Mouse (Mus musculus): ENCODE data around the gene Cyth4. TPM values are rescaled to one million over a fixed set of nuclear protein-coding genes. Genes with fewer than 3 reads are reported as not detected.

Cyth4 gene
- total RNA-seq, 2 experiments from 2014 or later: 8.0 to 9.9 TPM

- no peak for DNase-seq (ENCODE audit: low spot score in 2 of 2)
Measured at GRCm38 (mm10) chr15:78583352-78583751, 13.5 kb upstream of the Cyth4 start.

- DNase-seq (ENCODE audit: low spot score in 2 of 2): no peak
Measured at GRCm38 (mm10) chr15:78585404-78585803, 11.4 kb upstream of the Cyth4 start.

GRCm38 (mm10) chr15:78587050-78587994, 9.5 kb upstream of the Cyth4 start:
- peak; percentile 90 to 92 for DNase-seq (ENCODE audit: low spot score in 2 of 2)

- DNase-seq (ENCODE audit: low spot score in 2 of 2): no peak
Measured at GRCm38 (mm10) chr15:78588049-78588448, 8.8 kb upstream of the Cyth4 start.

GRCm38 (mm10) chr15:78588900-78589299, 7.9 kb upstream of the Cyth4 start:
- DNase-seq (ENCODE audit: low spot score in 2 of 2): no peak

- no peak for DNase-seq (ENCODE audit: low spot score in 2 of 2)
Measured at GRCm38 (mm10) chr15:78589936-78590335, 6.9 kb upstream of the Cyth4 start.

- no peak for DNase-seq (ENCODE audit: low spot score in 2 of 2)
Measured at GRCm38 (mm10) chr15:78590785-78591184, 6.1 kb upstream of the Cyth4 start.

- DNase-seq (ENCODE audit: low spot score in 2 of 2): no peak
Measured at GRCm38 (mm10) chr15:78591680-78592451, 5.0 kb upstream of the Cyth4 start.

GRCm38 (mm10) chr15:78592452-78592968, 4.3 kb upstream of the Cyth4 start:
- no peak for DNase-seq (ENCODE audit: low spot score in 2 of 2)

- DNase-seq (ENCODE audit: low spot score in 2 of 2): no peak
Measured at GRCm38 (mm10) chr15:78593896-78594425, 2.9 kb upstream of the Cyth4 start.

- DNase-seq (ENCODE audit: low spot score in 2 of 2): no peak
Measured at GRCm38 (mm10) chr15:78594831-78595230, 2.0 kb upstream of the Cyth4 start.

- no peak for DNase-seq (ENCODE audit: low spot score in 2 of 2)
Measured at GRCm38 (mm10) chr15:78595468-78595867, 1.4 kb upstream of the Cyth4 start.

- DNase-seq (ENCODE audit: low spot score in 2 of 2): no peak
Measured at GRCm38 (mm10) chr15:78596504-78596903, 343 bp upstream of the Cyth4 start.

- peak in 1 of 2 experiments; percentile 57 for DNase-seq (ENCODE audit: low spot score in 2 of 2)
Measured at GRCm38 (mm10) chr15:78597729-78598128, 882 bp downstream of the Cyth4 start.

- DNase-seq (ENCODE audit: low spot score in 2 of 2): no peak
Measured at GRCm38 (mm10) chr15:78599124-78599523, 2.3 kb downstream of the Cyth4 start.

GRCm38 (mm10) chr15:78599529-78600193, 2.8 kb downstream of the Cyth4 start:
- no peak for DNase-seq (ENCODE audit: low spot score in 2 of 2)

- DNase-seq (ENCODE audit: low spot score in 2 of 2): no peak
Measured at GRCm38 (mm10) chr15:78601180-78601579, 4.3 kb downstream of the Cyth4 start.

- no peak for DNase-seq (ENCODE audit: low spot score in 2 of 2)
Measured at GRCm38 (mm10) chr15:78604255-78604654, 7.4 kb downstream of the Cyth4 start.

GRCm38 (mm10) chr15:78605371-78605791, 8.5 kb downstream of the Cyth4 start:
- DNase-seq (ENCODE audit: low spot score in 2 of 2): no peak

GRCm38 (mm10) chr15:78606059-78606458, 9.2 kb downstream of the Cyth4 start:
- no peak for DNase-seq (ENCODE audit: low spot score in 2 of 2)

- no peak for DNase-seq (ENCODE audit: low spot score in 2 of 2)
Measured at GRCm38 (mm10) chr15:78607463-78607862, 10.6 kb downstream of the Cyth4 start.

All from adrenal gland, adult 18-20 months (tissue).